Mouse (Mus musculus) midbrain, embryonic 16.5 days (tissue): ENCODE measurements around the gene Sh3bp5. TPM values are rescaled to one million over a fixed set of nuclear protein-coding genes. Genes with fewer than 3 reads are reported as not detected.
A peak's percentile ranks its signal among the peaks of the same experiment; 100 is the strongest.

Experiments used
- ATAC-seq: fragments of 200-750 bp; cut with Nextera tagmentation; 2 replicates; pipeline ENCODE4 v1.8.0; 2017; ENCODE audit warnings: moderate TSS enrichment
- H3K27ac ChIP-seq: fragments of 300-500 bp; sonication (generic); 2 replicates; pipeline ENCODE4 v1.5.1; 2014; ENCODE audit warnings: mild to moderate bottlenecking, low read length, mixed read lengths
- H3K27me3 ChIP-seq: fragments of 300-500 bp; sonication (generic); 2 replicates; pipeline ENCODE4 v1.6.1; 2014; ENCODE audit warnings: low read depth, low read length, mixed read lengths; ENCODE audit not compliant: control insufficient read depth, insufficient read depth
- H3K36me3 ChIP-seq: fragments of 300-500 bp; sonication (generic); 2 replicates; pipeline ENCODE4 v1.6.1; 2014; ENCODE audit warnings: mild to moderate bottlenecking, low read length, moderate library complexity, mixed read lengths; ENCODE audit not compliant: control insufficient read depth, insufficient read depth
- H3K4me1 ChIP-seq: fragments of 300-500 bp; sonication (generic); 2 replicates; pipeline ENCODE4 v1.6.1; 2014; ENCODE audit warnings: mild to moderate bottlenecking, low read length, mixed read lengths; ENCODE audit not compliant: control insufficient read depth, insufficient read depth
- H3K4me2 ChIP-seq: fragments of 300-500 bp; sonication (generic); 2 replicates; pipeline ENCODE4 v1.6.1; 2014; ENCODE audit warnings: mild to moderate bottlenecking, low read length, mixed read lengths
- H3K4me3 ChIP-seq: fragments of 300-500 bp; sonication (generic); 2 replicates; pipeline ENCODE4 v1.5.1; 2014; ENCODE audit warnings: low read depth, mild to moderate bottlenecking, low read length, moderate library complexity, mixed read lengths
- H3K9ac ChIP-seq: fragments of 300-500 bp; sonication (generic); 2 replicates; pipeline ENCODE4 v1.6.1; 2014; ENCODE audit warnings: low read depth, low read length, mixed read lengths
- H3K9me3 ChIP-seq: fragments of 300-500 bp; sonication (generic); replicated peaks from 2 replicates; pipeline ENCODE4 v1.6.1; 2014; ENCODE audit warnings: mild to moderate bottlenecking, low read length, mixed read lengths; ENCODE audit not compliant: control insufficient read depth, poor library complexity, severe bottlenecking
- WGBS: fragments of 180-500 bp; shearing (Covaris S2); extraction: QIAGEN DNeasy Blood & Tissue Kit; methylation state at CpG from one replicate; pipeline ENCODE4 v1.1.7; 2014; 5-methylcytosine and 5-hydroxymethylcytosine counted together
- polyA plus RNA-seq: library from polyadenylated mRNA; unstranded; fragments of >200 nt; fragmentation: Nextera tagmentation; extraction: Ambion mirVana; gene quantifications from 2 replicates; pipeline ENCODE4 v1.2.1, GENCODE M21; 2015

The Sh3bp5 gene
- polyA plus RNA-seq, 1 experiment from 2014 or later, result 156 TPM

- Histone ChIP-seq H3K9me3 (no peaks in the 10 kb centered on the region), H3K9ac (peak overlapping the region; percentile 63; the same call in 1 of the 2 replicates), H3K36me3 (0 out of 2 replicates have a peak, but pooled peaks cover 2% of the 10 kb centered on the region), H3K4me1 (peaks cover 22% of the 10 kb centered on the region), H3K27ac (peak overlapping the region; percentile 94), H3K4me2 (peak overlapping the region; percentile 59), H3K27me3 (no peaks in the 10 kb centered on the region), H3K4me3 (peak overlapping the region; percentile 94)
- no peak for ATAC-seq
- 45% methylated on average over 3 of the region's 3 CpGs for WGBS
Observed at GRCm38 (mm10) chr14:31335765-31336164, 100.1 kb downstream of the Sh3bp5 start.

DNA sequence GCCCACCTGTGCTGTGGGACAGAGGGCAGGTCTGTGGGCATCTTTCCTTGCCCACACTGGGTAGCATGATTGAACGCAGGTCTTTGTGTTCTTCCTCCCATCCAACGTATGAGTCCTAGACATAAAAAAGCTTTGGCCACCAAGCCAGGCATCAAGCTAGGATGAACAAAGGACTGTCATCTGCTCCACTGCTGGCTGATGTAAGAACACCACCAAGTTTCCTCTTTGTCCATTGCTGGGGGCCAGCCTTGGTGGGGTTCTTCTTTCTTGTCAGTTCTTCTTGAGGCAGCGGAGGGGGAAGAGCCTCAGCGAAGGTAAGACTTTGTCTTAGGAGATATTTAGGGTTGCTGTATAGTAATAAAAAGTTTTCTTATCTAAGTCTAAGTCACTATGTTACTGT lies 104.9 kb downstream of the Sh3bp5 start:
- Histone ChIP-seq H3K9me3 (no peaks in the 10 kb centered on the region), H3K27me3 (no peaks in the 10 kb centered on the region), H3K4me1 (peaks cover 5% of the 10 kb centered on the region), H3K4me3 (no peak overlapping the region), H3K36me3 (no peaks in the 10 kb centered on the region), H3K27ac (no peak overlapping the region), H3K9ac (no peak overlapping the region), H3K4me2 (no peak overlapping the region)
- 78% methylated on average over 4 of the region's 4 CpGs for WGBS
- no peak for ATAC-seq

GRCm38 (mm10) chr14:31329741-31330140 lies 106.1 kb downstream of the Sh3bp5 start:
- H3K9ac ChIP-seq, result no peak overlapping the region
- H3K27me3 ChIP-seq, result no peaks in the 10 kb centered on the region
- 73% methylated on average over 2 of the region's 2 CpGs for WGBS
- ATAC-seq, result no peak
- no peaks in the 10 kb centered on the region for H3K4me1 ChIP-seq
- no peak overlapping the region for H3K4me2 ChIP-seq
- no peak overlapping the region for H3K27ac ChIP-seq
- H3K9me3 ChIP-seq, result no peaks in the 10 kb centered on the region
- no peaks in the 10 kb centered on the region for H3K36me3 ChIP-seq
- no peak overlapping the region for H3K4me3 ChIP-seq

DNA sequence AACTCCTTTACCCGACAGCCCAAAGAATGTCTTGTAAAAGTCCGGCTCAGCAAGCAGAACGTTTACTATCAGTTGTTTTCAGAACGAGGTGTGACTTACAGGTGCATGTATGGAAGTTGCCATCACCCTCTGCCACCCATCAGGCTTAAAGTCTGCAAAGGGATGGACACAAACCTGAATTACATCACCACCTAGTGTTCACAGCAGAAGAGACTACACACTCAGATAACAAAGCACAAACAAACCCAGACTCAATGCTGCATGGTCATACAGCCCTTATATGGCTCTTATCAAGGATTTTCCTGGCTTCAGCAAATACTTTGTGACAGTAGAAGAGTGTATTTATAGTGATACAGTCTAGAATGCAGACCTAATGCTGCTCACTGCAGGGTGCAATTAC lies 108.2 kb downstream of the Sh3bp5 start:
- Histone ChIP-seq H3K4me2 (no peak overlapping the region), H3K27me3 (no peaks in the 10 kb centered on the region), H3K4me3 (no peak overlapping the region), H3K4me1 (0 out of 2 replicates have a peak, but pooled peaks cover 2% of the 10 kb centered on the region), H3K36me3 (no peaks in the 10 kb centered on the region), H3K9me3 (no peaks in the 10 kb centered on the region), H3K27ac (no peak overlapping the region), H3K9ac (no peak overlapping the region)
- no peak for ATAC-seq
- WGBS, result 82% methylated on average over 4 of the region's 4 CpGs

DNA sequence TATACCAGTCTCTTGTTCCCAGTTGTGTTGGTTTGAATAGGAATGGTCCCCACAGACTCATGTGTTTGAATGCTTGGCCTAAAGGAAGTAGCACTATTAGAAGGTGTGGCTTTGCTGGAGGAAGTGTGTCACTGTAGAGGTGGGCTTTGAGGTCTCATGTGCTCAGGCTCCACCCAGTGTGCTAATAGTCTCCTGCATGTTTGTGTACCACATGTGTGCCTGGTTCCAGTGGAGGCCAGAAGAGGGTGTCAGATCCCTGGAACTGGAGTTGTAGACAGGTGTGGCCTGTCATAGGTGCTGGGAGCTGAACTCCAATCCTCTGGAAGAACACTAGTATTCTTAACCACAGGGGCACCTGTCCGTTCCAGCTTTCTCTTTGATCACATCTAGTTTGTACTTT lies 108.7 kb downstream of the Sh3bp5 start:
- no peaks in the 10 kb centered on the region for H3K36me3 ChIP-seq
- ATAC-seq, result no peak

GRCm38 (mm10) chr14:31326770-31327169 lies 109.1 kb downstream of the Sh3bp5 start:
- Histone ChIP-seq H3K9ac (no peak overlapping the region), H3K4me1 (0 out of 2 replicates have a peak, but pooled peaks cover 2% of the 10 kb centered on the region), H3K9me3 (no peaks in the 10 kb centered on the region), H3K27me3 (no peaks in the 10 kb centered on the region), H3K4me3 (no peak overlapping the region), H3K36me3 (no peaks in the 10 kb centered on the region), H3K4me2 (no peak overlapping the region), H3K27ac (no peak overlapping the region)
- no peak for ATAC-seq
- 82% methylated on average over 7 of the region's 7 CpGs for WGBS

More for the DNA sequence above, 108.7 kb downstream of the Sh3bp5 start:
- WGBS, result 100% methylated on average over 1 of the region's 1 CpGs
- Histone ChIP-seq H3K9me3 (no peaks in the 10 kb centered on the region), H3K27me3 (no peaks in the 10 kb centered on the region), H3K4me1 (0 out of 2 replicates have a peak, but pooled peaks cover 2% of the 10 kb centered on the region), H3K4me2 (no peak overlapping the region), H3K4me3 (no peak overlapping the region), H3K27ac (no peak overlapping the region), H3K9ac (no peak overlapping the region)

- H3K4me1 ChIP-seq, result 0 out of 2 replicates have a peak, but pooled peaks cover 2% of the 10 kb centered on the region
- no peak for ATAC-seq
- no peak overlapping the region for H3K4me2 ChIP-seq
- H3K27ac ChIP-seq, result no peak overlapping the region
- no peaks in the 10 kb centered on the region for H3K27me3 ChIP-seq
- H3K4me3 ChIP-seq, result no peak overlapping the region
- H3K9me3 ChIP-seq, result no peaks in the 10 kb centered on the region
- H3K36me3 ChIP-seq, result no peaks in the 10 kb centered on the region
- no peak overlapping the region for H3K9ac ChIP-seq
- whole genome bisulfite sequencing, result 39% methylated on average over 5 of the region's 5 CpGs
Observed at GRCm38 (mm10) chr14:31325551-31325950, 110.3 kb downstream of the Sh3bp5 start.

DNA sequence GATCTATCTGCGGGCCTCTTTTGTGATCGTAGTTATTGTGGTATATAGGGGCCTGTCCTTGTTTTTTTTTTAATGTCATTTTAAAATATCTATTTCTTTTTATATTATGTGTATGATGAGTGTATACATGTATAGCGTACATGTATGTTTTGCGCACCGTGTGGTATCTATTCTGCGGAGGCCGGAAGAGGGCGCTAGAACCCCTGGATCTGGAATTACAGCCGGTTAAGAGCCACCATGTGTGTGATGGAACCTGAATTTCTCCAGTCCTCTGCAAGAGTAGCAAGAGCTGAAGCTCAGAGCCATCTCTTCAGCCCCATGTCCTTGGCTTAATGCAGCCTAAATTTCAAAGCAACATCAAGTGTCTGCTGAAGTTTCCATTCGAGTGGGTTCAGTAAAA lies 111.0 kb downstream of the Sh3bp5 start:
- Histone ChIP-seq H3K36me3 (no peaks in the 10 kb centered on the region), H3K27me3 (no peaks in the 10 kb centered on the region), H3K4me2 (no peak overlapping the region), H3K4me3 (no peak overlapping the region), H3K9ac (no peak overlapping the region), H3K27ac (no peak overlapping the region), H3K9me3 (no peaks in the 10 kb centered on the region), H3K4me1 (0 out of 2 replicates have a peak, but pooled peaks cover 2% of the 10 kb centered on the region)
- ATAC-seq, result no peak
- WGBS, result 70% methylated on average over 10 of the region's 10 CpGs

GRCm38 (mm10) chr14:31323849-31324792 lies 111.8 kb downstream of the Sh3bp5 start, which contains the start of gene Dnah1:
Gene Dnah1 (minus strand): TSS chr14:31323896.
- ATAC-seq, result no peak

More at GRCm38 (mm10) chr14:31323849-31324792, 111.8 kb downstream of the Sh3bp5 start, which contains the start of gene Dnah1:
- Histone ChIP-seq H3K4me2 (peak within 1 kb of the TSS; percentile 48), H3K4me1 (0 out of 2 replicates have a peak, but pooled peaks cover 2% of the 10 kb centered on the region), H3K36me3 (no peaks in the 10 kb centered on the region), H3K27ac (no peak within 1 kb of the TSS), H3K9me3 (no peaks in the 10 kb centered on the region), H3K9ac (peak within 1 kb of the TSS; percentile 8; the same call in 1 of the 2 replicates), H3K27me3 (no peaks in the 10 kb centered on the region), H3K4me3 (peak within 1 kb of the TSS; percentile 25)
- 33% methylated on average over 28 of the region's 28 CpGs for WGBS
